8 mouse cellular contexts compared by ENCODE assay signal in genomic region chr5:116592801-116593430, GRCm38 (mm10). TPM values are rescaled to one million over a fixed set of nuclear protein-coding genes. Genes with fewer than 3 reads are reported as not detected.
DNase-seq lines count a peak whose midpoint lies in the region; ATAC-seq lines count a peak whose summit lies in the region.

No protein-coding gene starts in this region.

- DNase-seq in heart, adult 9 months (ENCODE audit: low spot score in 2 of 2): no peak
- DNase-seq in MN1 (ENCODE audit: low spot score): peak; percentile 94
- DNase-seq in cerebellum, postnatal 25 days: peak; percentile 76 to 78
- DNase-seq in right cerebral cortex, postnatal 10 days (ENCODE audit: low spot score in 2 of 2): peak; percentile 73 to 76
- no peak for DNase-seq in gastrocnemius, adult 8-10 months (ENCODE audit: low spot score in 2 of 2)

- H3K27me3 ChIP-seq in heart, embryonic 15.5 days: peaks cover 65% of the 10 kb centered on the region
- peaks cover 65% of the 10 kb centered on the region for H3K27me3 ChIP-seq in limb, embryonic 13.5 days

- peaks cover 12% of the 10 kb centered on the region for H3K4me1 ChIP-seq in heart, embryonic 15.5 days (replicated peaks)
- H3K4me1 ChIP-seq in limb, embryonic 13.5 days: no peaks in the 10 kb centered on the region

- H3K36me3 ChIP-seq in heart, embryonic 15.5 days: no peaks in the 10 kb centered on the region
- H3K36me3 ChIP-seq in limb, embryonic 13.5 days: no peaks in the 10 kb centered on the region

- ATAC-seq in heart, embryonic 15.5 days (replicated peaks; ENCODE audit: insufficient number of reproducible peaks, insufficient read depth, low FRiP score, low read depth): no peak
- peak; percentile 58; the same call in 1 of the 2 replicates for ATAC-seq in granulocyte monocyte progenitor cell, adult 5-6 weeks (replicated peaks; ENCODE audit: poor library complexity, severe bottlenecking)
- ATAC-seq in limb, embryonic 13.5 days (ENCODE audit: low FRiP score, low read depth): no peak

- H3K9me3 ChIP-seq in heart, embryonic 15.5 days (replicated peaks): no peaks in the 10 kb centered on the region; the same call in 1 of the 2 replicates
- H3K9me3 ChIP-seq in limb, embryonic 13.5 days: 0 out of 2 replicates have a peak, but pooled peaks cover 4% of the 10 kb centered on the region

- no peak overlapping the region for H3K9ac ChIP-seq in heart, embryonic 15.5 days
- H3K9ac ChIP-seq in limb, embryonic 13.5 days: no peak overlapping the region

- WGBS in heart, embryonic 15.5 days: under 1% methylated on average over 12 of the region's 12 CpGs
- WGBS in limb, embryonic 13.5 days: under 1% methylated on average over 12 of the region's 12 CpGs

- 0 out of 2 replicates have a peak overlapping the region, but pooled peaks have one; percentile 2 for H3K4me3 ChIP-seq in heart, embryonic 15.5 days
- no peak overlapping the region for H3K4me3 ChIP-seq in limb, embryonic 13.5 days

- H3K27ac ChIP-seq in heart, embryonic 15.5 days: no peak overlapping the region
- H3K27ac ChIP-seq in limb, embryonic 13.5 days: no peak overlapping the region

- peak overlapping the region; percentile 43 for H3K4me2 ChIP-seq in heart, embryonic 15.5 days
- 0 out of 2 replicates have a peak overlapping the region, but pooled peaks have one; percentile 7 for H3K4me2 ChIP-seq in limb, embryonic 13.5 days (replicated peaks)

RNA-seq across cellular contexts. Expression of gene Srrm4, which starts 1.3 kb away (rescaled TPM):
- 0.89 and 1.0 TPM in 2 replicates for polyA plus RNA-seq in heart, embryonic 15.5 days (2015; fragmentation: Nextera tagmentation; extraction: Ambion mirVana)
- total RNA-seq in granulocyte monocyte progenitor cell, adult 5-6 weeks (2014; fragmentation: Nextera tagmentation): not detected in 2 replicates
- not detected in 2 replicates for total RNA-seq in granulocyte monocyte progenitor cell, adult 5-6 weeks (2017)
- polyA plus RNA-seq in limb, embryonic 13.5 days (2015; fragmentation: Nextera tagmentation; extraction: Ambion mirVana): 0.25 and 0.52 TPM in 2 replicates
- total RNA-seq in gastrocnemius, adult 8-10 months (2022): under 1 TPM in 3 of 4 experiments, not detected in 1; 0.25 to 0.75 (median 0.46) TPM

Comparison
In these comparisons a context has a peak if more than half of its experiments do, and no peak if none do; other contexts are left out.
1. DNase-seq: peak in MN1 (single experiment), cerebellum, postnatal 25 days (2 of 2) and right cerebral cortex, postnatal 10 days (2 of 2); none in heart, adult 9 months (0 of 2) and gastrocnemius, adult 8-10 months (0 of 2).